Mouse (Mus musculus): Measurements from ENCODE around the gene 1500009L16Rik. TPM values are rescaled to one million over a fixed set of nuclear protein-coding genes. Genes with fewer than 3 reads are reported as not detected.

Gene 1500009L16Rik
- polyA plus RNA-seq (2015; fragmentation: Nextera tagmentation; extraction: Ambion mirVana) = 50.8 and 54.5 TPM in 2 replicates

DNA sequence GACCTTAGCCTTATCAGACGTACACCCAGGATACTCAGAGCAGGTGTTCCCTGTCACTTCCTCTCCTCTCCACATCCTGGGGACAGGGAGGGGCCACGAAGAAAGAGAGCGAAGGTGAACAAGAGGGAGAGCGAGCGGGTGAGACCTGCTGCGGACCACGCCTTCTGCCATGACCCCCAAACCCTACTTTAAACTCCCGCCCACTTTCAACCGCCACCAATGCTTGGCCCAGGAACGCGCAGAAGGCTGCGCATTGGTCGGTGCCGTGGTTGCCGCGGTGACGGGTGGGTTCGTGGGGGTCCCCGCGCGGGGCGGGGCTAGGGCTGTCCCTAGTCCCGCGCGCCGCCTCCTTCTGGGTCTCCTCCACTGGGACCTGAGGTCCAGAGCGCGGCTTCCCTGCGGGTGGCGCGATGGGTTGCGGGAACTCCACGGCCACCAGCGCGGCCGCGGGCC is at the start of gene 1500009L16Rik:
Gene 1500009L16Rik (plus strand): TSS at position 287 of the 453 bp plus-strand sequence.
- peak; percentile 100 for ATAC-seq

DNA sequence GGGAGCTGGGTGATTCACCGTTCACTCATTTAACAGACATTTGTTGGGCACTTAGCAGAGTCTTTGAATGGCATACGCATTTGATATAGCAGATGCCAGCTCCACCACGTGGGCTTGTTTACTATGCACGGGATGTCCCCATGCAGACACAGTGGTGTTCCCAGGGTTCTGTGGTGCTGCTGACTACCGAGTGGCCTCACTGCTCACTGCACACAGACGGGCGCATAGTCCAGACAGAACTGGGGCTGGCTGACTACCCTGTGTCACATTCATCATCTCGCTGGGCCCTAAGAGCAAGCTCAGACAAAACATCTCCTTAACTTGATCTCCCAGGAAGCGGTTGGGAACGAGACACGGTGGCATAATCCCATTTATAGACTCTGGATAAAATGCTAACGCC is 41.3 kb upstream of the 1500009L16Rik start:
- ATAC-seq = peak; percentile 86
- H3K27me3 ChIP-seq = no peaks in the 10 kb centered on the region
- H3K4me1 ChIP-seq (replicated peaks) = no peaks in the 10 kb centered on the region
- 62% methylated on average over 12 of the region's 12 CpGs for WGBS
- 0 out of 2 replicates have a peak overlapping the region, but pooled peaks have one; percentile 5 for H3K4me2 ChIP-seq (replicated peaks)
- no peak overlapping the region for H3K4me3 ChIP-seq (replicated peaks)
- no peak overlapping the region for H3K9ac ChIP-seq (replicated peaks)
- no peaks in the 10 kb centered on the region for H3K9me3 ChIP-seq
- H3K27ac ChIP-seq = no peak overlapping the region
- H3K36me3 ChIP-seq = no peaks in the 10 kb centered on the region

More for the DNA sequence above, at the start of gene 1500009L16Rik:
- under 1% methylated on average over 33 of the region's 37 CpGs for WGBS
- Histone ChIP-seq H3K9me3 (no peaks in the 10 kb centered on the region), H3K4me1 (replicated peaks) (peaks cover 15% of the 10 kb centered on the region), H3K27ac (no peak within 1 kb of the TSS), H3K36me3 (no peaks in the 10 kb centered on the region), H3K4me2 (replicated peaks) (peak within 1 kb of the TSS; percentile 86), H3K4me3 (replicated peaks) (peak within 1 kb of the TSS; percentile 71), H3K9ac (replicated peaks) (peak within 1 kb of the TSS; percentile 78), H3K27me3 (no peaks in the 10 kb centered on the region)

DNA sequence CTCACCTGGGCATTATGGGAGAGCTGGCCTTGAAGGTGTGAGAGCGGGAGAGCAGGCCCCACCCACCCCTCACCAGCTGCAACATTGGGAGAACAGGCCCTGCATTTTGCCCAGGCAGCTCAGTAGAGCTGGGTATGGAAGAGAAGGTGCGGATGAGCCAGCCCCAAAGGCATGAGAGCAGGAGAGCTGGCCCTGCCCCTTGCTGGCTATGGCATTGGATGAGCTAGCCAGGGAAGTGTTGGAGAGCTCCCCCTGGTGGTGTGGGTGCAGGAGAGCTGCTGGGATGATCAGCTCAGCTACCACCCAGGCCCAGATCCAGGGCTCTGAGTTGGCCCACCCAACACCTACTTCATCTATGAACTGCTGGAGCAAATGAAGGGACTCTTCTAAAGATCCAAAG is 34.5 kb upstream of the 1500009L16Rik start:
- Histone ChIP-seq H3K4me1 (replicated peaks) (no peaks in the 10 kb centered on the region), H3K9me3 (no peaks in the 10 kb centered on the region), H3K4me2 (replicated peaks) (no peak overlapping the region), H3K9ac (replicated peaks) (no peak overlapping the region), H3K4me3 (replicated peaks) (no peak overlapping the region), H3K36me3 (no peaks in the 10 kb centered on the region), H3K27ac (no peak overlapping the region), H3K27me3 (no peaks in the 10 kb centered on the region)
- no peak for ATAC-seq
- 93% methylated on average over 2 of the region's 2 CpGs for WGBS

DNA sequence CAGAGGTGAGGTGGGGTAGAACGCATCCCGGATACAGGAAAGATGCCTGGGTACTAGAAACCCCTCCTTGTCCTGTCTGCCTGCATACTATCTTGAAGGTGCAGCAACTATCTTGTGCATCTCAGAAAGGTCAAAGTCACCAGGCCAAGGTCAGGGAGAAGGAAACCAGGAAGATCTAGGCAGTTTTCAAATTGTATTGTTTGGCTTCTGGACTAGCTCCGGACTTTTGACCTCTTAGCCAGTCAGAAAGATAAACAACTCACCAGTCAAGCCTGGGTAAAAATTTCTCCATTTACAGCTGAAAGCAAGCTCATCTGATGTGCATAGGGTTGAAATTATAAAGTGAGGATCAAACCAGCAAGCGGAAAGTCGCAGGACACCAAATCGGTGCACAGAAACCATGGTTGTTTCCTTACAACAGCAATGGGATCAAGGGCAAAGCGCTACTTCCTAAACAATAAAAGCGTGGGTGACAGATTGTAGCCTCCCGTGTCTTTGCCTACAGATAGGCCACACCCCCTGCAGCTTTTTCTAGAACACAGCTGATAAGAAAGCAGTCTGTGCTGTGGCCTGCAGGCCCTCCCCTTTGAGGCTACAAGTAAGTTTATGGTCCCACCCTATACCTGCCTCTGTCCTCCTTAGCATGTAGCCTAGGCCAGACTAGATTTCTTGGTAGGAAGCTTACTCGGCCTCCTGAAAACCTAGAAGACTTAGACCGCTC is 30.3 kb upstream of the 1500009L16Rik start:
- no peaks in the 10 kb centered on the region for H3K27me3 ChIP-seq
- no peak overlapping the region for H3K4me2 ChIP-seq (replicated peaks)
- no peaks in the 10 kb centered on the region for H3K4me1 ChIP-seq (replicated peaks)
- no peaks in the 10 kb centered on the region for H3K36me3 ChIP-seq
- H3K9ac ChIP-seq (replicated peaks) = no peak overlapping the region
- no peak for ATAC-seq
- H3K4me3 ChIP-seq (replicated peaks) = no peak overlapping the region
- H3K9me3 ChIP-seq = no peaks in the 10 kb centered on the region
- 88% methylated on average over 11 of the region's 11 CpGs for WGBS
- H3K27ac ChIP-seq = no peak overlapping the region

DNA sequence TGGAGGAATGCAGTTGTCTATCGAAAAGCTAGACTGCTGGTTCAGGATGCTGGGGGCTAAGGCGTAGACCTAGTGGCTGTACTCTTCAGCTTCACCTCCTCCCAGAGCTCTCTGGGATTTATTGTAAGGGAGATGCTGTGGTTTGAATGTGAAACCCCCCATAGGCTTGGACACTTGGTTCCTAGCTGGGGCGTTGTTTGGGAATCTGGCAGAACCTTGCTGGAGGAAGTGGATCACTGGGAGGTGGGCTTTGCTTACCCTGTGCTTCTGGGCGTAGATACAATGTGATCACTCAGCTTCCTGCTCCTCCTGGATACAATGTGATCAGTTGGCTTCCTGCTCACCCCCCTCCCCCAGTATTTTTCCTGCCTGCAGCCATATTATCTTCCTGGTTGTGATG is 26.4 kb upstream of the 1500009L16Rik start:
- no peaks in the 10 kb centered on the region for H3K27me3 ChIP-seq
- WGBS = 89% methylated on average over 4 of the region's 4 CpGs
- ATAC-seq = no peak

DNA sequence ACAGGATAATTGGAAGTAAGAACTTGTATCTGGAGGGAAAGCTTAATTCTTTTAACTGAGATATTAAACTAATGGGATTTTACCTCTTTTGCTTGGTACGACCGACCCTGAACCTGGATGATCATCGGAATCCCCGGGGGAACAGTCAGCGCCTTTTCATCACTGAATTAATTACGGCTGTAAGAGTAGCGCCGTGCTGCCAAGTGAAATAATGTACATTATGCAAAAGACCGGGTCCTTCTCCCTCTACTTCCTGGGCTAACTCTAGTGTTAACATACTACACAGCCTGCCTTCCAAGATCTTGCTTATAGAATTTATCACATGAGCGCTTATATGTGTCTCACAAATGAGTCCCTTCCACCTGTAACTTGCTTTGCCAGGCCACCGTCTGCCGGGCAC is 16.0 kb upstream of the 1500009L16Rik start:
- ATAC-seq = no peak
- Histone ChIP-seq H3K9me3 (no peaks in the 10 kb centered on the region), H3K27me3 (no peaks in the 10 kb centered on the region), H3K4me1 (replicated peaks) (0 out of 2 replicates have a peak, but pooled peaks cover 3% of the 10 kb centered on the region), H3K9ac (replicated peaks) (no peak overlapping the region), H3K4me2 (replicated peaks) (no peak overlapping the region), H3K27ac (no peak overlapping the region), H3K36me3 (no peaks in the 10 kb centered on the region), H3K4me3 (replicated peaks) (no peak overlapping the region)
- 77% methylated on average over 12 of the region's 12 CpGs for WGBS

More for the DNA sequence above, 26.4 kb upstream of the 1500009L16Rik start:
- H3K9ac ChIP-seq (replicated peaks) = no peak overlapping the region
- no peak overlapping the region for H3K4me3 ChIP-seq (replicated peaks)
- H3K36me3 ChIP-seq = no peaks in the 10 kb centered on the region
- no peak overlapping the region for H3K27ac ChIP-seq
- H3K9me3 ChIP-seq = no peaks in the 10 kb centered on the region
- H3K4me1 ChIP-seq (replicated peaks) = no peaks in the 10 kb centered on the region
- no peak overlapping the region for H3K4me2 ChIP-seq (replicated peaks)

DNA sequence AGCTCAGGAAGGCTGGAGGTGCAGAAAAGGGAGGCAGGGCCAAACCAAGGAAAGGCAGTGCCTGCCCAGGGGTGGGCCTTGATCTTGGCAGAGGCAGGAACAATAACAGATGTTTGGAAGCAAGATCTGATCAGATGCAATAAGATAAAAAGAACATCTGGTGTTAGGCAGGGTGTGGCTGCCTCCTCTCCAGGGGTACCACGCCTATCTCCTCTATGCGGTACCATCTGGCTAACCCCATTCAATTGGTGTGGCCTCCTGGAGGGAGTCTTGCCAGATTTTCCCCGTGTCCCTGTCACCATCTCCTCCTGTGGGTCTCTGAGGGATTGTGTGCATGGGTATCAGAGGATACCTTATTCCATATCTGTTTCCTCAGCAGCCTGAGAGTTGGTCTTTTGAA is 12.7 kb upstream of the 1500009L16Rik start:
- no peak overlapping the region for H3K27ac ChIP-seq
- 64% methylated on average over 3 of the region's 3 CpGs for WGBS
- H3K9me3 ChIP-seq = no peaks in the 10 kb centered on the region
- H3K4me2 ChIP-seq (replicated peaks) = no peak overlapping the region
- H3K4me3 ChIP-seq (replicated peaks) = no peak overlapping the region
- H3K36me3 ChIP-seq = no peaks in the 10 kb centered on the region
- ATAC-seq = no peak
- H3K27me3 ChIP-seq = no peaks in the 10 kb centered on the region
- 0 out of 2 replicates have a peak, but pooled peaks cover 8% of the 10 kb centered on the region for H3K4me1 ChIP-seq (replicated peaks)
- H3K9ac ChIP-seq (replicated peaks) = no peak overlapping the region

DNA sequence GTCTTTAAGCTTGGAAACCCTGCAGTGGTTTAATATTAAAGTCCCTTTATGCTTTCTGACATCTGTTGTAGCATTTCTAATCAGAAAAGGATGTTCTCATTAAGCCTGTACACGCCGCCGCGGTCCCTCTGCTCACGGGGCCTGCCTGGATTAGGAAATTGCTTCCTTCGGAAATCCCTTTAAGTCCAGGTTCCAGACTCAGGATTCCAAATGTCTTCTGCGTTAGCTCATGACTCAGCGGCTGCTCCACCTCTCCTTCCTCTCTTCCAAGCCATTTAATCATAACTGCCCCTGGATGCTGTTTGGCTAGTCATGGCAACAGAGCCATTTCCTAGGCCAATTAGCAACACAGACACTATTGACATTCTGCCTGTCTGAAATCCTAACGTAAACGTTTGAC is 10.9 kb upstream of the 1500009L16Rik start:
- H3K27me3 ChIP-seq = no peaks in the 10 kb centered on the region
- no peak for ATAC-seq
- no peak overlapping the region for H3K4me3 ChIP-seq (replicated peaks)
- H3K4me2 ChIP-seq (replicated peaks) = no peak overlapping the region
- no peaks in the 10 kb centered on the region for H3K36me3 ChIP-seq
- WGBS = 54% methylated on average over 10 of the region's 10 CpGs
- 0 out of 2 replicates have a peak, but pooled peaks cover 8% of the 10 kb centered on the region for H3K4me1 ChIP-seq (replicated peaks)
- H3K9me3 ChIP-seq = no peaks in the 10 kb centered on the region
- H3K9ac ChIP-seq (replicated peaks) = no peak overlapping the region; the same call in 1 of the 2 replicates
- H3K27ac ChIP-seq = no peak overlapping the region

DNA sequence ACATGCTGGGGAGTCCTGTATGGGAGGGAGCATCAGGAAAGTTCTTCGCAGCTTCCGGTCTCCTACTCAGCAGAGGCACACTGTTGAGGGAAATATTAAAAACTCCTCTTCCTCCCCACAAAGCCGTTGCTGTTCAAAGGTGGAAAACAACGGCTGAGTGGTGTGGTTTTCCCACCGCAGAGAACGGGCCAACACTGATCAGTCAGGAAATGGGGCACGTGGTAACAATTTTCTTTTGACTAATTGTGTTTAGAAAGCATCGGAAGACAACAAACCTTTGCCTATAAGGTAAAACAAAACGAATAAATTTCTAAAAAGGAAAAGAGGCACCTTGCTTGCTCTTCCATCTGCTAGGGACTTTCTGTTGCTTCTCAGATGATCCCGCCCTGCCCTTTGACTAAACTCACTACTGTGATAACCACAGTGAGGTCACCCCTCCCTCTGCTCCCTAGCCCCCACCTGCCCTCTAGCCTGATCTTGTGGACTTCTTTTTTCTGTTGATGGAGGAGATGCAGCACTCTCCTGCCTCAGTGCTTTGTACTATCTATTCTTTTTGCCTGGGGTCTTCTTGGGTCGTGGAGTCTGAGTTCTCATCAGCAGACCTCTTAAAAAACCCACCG is 3.7 kb upstream of the 1500009L16Rik start:
- Histone ChIP-seq H3K9ac (replicated peaks) (no peak overlapping the region), H3K9me3 (no peaks in the 10 kb centered on the region), H3K4me2 (replicated peaks) (no peak overlapping the region), H3K27me3 (no peaks in the 10 kb centered on the region), H3K4me1 (replicated peaks) (peaks cover 15% of the 10 kb centered on the region), H3K27ac (no peak overlapping the region), H3K4me3 (replicated peaks) (no peak overlapping the region), H3K36me3 (no peaks in the 10 kb centered on the region)
- WGBS = 91% methylated on average over 12 of the region's 12 CpGs
- ATAC-seq = no peak

DNA sequence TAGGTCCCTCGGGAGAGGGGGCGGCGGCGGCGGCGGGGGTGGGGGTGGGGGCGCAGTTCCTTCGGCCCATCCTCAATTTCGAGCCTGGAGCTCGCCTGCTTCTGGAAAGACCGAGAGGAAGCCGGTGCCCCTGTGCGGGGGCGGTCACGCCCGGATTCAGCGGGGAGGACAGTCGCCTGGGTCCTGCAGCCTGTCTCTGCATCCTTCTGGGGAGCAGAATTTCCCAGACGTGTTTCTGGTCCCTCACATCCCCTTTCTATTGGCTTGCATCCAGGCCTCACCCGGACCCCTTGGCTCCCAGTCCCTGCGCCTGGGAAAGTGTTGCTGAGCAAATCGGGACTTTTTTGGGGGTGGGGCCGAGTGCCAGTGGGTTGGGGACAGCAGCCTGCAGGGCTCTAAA is 390 bp downstream of the 1500009L16Rik start:
- Histone ChIP-seq H3K9ac (replicated peaks) (peak overlapping the region; percentile 78), H3K27ac (no peak overlapping the region), H3K4me1 (replicated peaks) (peaks cover 15% of the 10 kb centered on the region), H3K27me3 (no peaks in the 10 kb centered on the region), H3K36me3 (no peaks in the 10 kb centered on the region), H3K4me3 (replicated peaks) (peak overlapping the region; percentile 71), H3K9me3 (no peaks in the 10 kb centered on the region), H3K4me2 (replicated peaks) (peak overlapping the region; percentile 86)
- 0% methylated on average over 22 of the region's 23 CpGs for WGBS
- ATAC-seq = peak; percentile 72

DNA sequence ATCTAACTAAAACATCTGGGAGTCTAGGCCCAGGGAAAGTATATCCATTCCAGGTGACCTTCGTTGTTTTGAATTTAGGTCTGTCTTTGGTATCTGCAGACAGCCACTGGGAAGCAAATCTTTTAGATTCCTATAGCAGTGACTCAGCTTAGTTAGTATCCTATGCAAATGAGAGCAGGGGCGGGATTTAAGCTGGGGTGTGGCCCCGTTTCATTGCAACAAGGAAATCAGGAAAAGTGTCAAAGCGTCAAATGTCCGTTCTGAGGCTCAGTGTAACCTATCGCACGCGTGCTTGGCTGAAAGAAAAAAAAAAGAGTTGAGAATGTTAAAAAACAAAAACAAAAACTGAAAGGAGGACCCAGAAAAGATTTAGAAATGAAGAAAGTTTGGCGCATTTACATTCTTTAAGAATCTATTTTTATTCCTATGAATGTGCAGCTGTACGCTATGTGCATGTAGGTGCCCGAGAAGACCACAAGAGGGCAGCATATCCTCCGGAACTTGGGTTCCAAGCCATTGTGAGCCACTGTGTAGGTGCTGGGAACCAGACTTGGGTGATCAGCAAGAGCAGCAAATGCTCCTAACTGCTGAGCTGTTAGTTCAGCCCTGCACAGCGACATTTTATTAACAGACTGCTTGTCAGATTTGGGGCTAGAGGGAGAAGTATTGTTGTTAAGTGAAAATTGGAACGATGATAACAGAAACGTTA is 1.8 kb downstream of the 1500009L16Rik start:
- peaks cover 15% of the 10 kb centered on the region for H3K4me1 ChIP-seq (replicated peaks)
- WGBS = 89% methylated on average over 15 of the region's 15 CpGs

DNA sequence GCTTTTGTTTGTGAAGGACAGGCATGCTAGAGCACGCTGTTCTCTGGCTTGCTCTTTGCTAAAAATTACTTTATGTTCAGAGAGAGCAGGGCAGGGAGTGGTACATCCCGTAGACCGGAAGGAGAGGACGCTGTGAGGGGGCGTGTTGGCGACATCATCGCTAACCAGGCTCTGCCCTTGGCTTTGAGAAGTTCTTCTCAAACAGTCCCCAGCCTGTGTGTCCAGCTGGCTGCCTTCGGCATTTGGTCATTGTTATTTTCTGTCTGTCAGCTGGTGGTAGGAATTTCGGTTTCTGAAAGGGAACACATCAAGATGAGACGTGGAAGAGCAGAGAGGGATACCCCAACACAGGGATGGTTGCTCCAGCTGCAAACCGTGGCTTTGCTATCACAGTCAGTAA is 3.5 kb downstream of the 1500009L16Rik start:
- H3K4me1 ChIP-seq (replicated peaks) = peaks cover 15% of the 10 kb centered on the region
- no peak overlapping the region for H3K4me2 ChIP-seq (replicated peaks)
- H3K4me3 ChIP-seq (replicated peaks) = no peak overlapping the region
- no peak for ATAC-seq
- no peaks in the 10 kb centered on the region for H3K27me3 ChIP-seq
- H3K9ac ChIP-seq (replicated peaks) = no peak overlapping the region
- H3K27ac ChIP-seq = no peak overlapping the region
- 83% methylated on average over 11 of the region's 11 CpGs for WGBS
- no peaks in the 10 kb centered on the region for H3K9me3 ChIP-seq
- no peaks in the 10 kb centered on the region for H3K36me3 ChIP-seq

More for the DNA sequence above, 1.8 kb downstream of the 1500009L16Rik start:
- no peak for ATAC-seq
- Histone ChIP-seq H3K27me3 (no peaks in the 10 kb centered on the region), H3K36me3 (no peaks in the 10 kb centered on the region), H3K4me2 (replicated peaks) (no peak overlapping the region), H3K9me3 (no peaks in the 10 kb centered on the region), H3K27ac (no peak overlapping the region), H3K4me3 (replicated peaks) (no peak overlapping the region), H3K9ac (replicated peaks) (no peak overlapping the region)

All from midbrain, embryonic 13.5 days (tissue).